Mouse (Mus musculus) myocyte (in vitro differentiated cells): Measurements from ENCODE around the gene Lekr1. TPM values are rescaled to one million over a fixed set of nuclear protein-coding genes. Genes with fewer than 3 reads are reported as not detected.
A peak's percentile ranks its signal among the peaks of the same experiment; 100 is the strongest.

Experiments used
- H3K27me3 ChIP-seq: one replicate; pipeline ENCODE4 v1.6.1; 2011; ENCODE audit not compliant: control insufficient read depth, insufficient read depth, insufficient read length
- H3K36me3 ChIP-seq: one replicate; pipeline ENCODE4 v1.6.1; 2011; ENCODE audit not compliant: control insufficient read depth, insufficient read depth
- H3K4me2 ChIP-seq: one replicate; pipeline ENCODE4 v1.6.1; 2011; ENCODE audit warnings: low read depth, control low read depth
- H3K4me3 ChIP-seq: one replicate; pipeline ENCODE4 v1.5.1; 2011; ENCODE audit warnings: mild to moderate bottlenecking, control low read depth, moderate library complexity
- H3K79me2 ChIP-seq: one replicate; pipeline ENCODE4 v1.6.1; 2011; ENCODE audit not compliant: control insufficient read depth, insufficient read depth
- H3ac ChIP-seq: one replicate; pipeline ENCODE4 v1.6.1; 2011; ENCODE audit not compliant: control insufficient read depth, insufficient read length
- CEBPB ChIP-seq: IDR thresholded peaks from 2 replicates; pipeline ENCODE4 v1.6.1; 2011; ENCODE audit warnings: mild to moderate bottlenecking, moderate library complexity; ENCODE audit not compliant: poor library complexity, insufficient read depth, severe bottlenecking
- E2F4 ChIP-seq: IDR thresholded peaks from one replicate; pipeline ENCODE4 v1.6.1; 2011; ENCODE audit warnings: mild to moderate bottlenecking, control low read depth, moderate library complexity; ENCODE audit not compliant: insufficient read depth
- MAX ChIP-seq: IDR thresholded peaks from one replicate; pipeline ENCODE4 v1.6.1; 2011; ENCODE audit warnings: low read depth, mild to moderate bottlenecking, control low read depth
- MYOD1 ChIP-seq, 3 experiments: IDR thresholded peaks; one replicate each; pipeline ENCODE4 v1.6.1; 2011; ENCODE audit warnings: control low read depth in 2 of 3, low read depth in 2 of 3, mild to moderate bottlenecking in 2 of 3, moderate library complexity in 1 of 3; ENCODE audit not compliant: insufficient read length in 2 of 3, control insufficient read depth in 1 of 3
- MYOG ChIP-seq, 3 experiments: IDR thresholded peaks; one replicate each; pipeline ENCODE4 v1.6.1; 2011; ENCODE audit warnings: control low read depth in 2 of 3, low read depth in 2 of 3, mild to moderate bottlenecking in 2 of 3; ENCODE audit not compliant: insufficient read length in 2 of 3, control insufficient read depth in 1 of 3, insufficient read depth in 1 of 3
- POLR2A ChIP-seq: IDR thresholded peaks from one replicate; pipeline ENCODE4 v1.6.1; 2011; ENCODE audit warnings: low read depth, mild to moderate bottlenecking, control low read depth, moderate library complexity; ENCODE audit not compliant: insufficient read length
- POLR2AphosphoS2 ChIP-seq: IDR thresholded peaks from one replicate; pipeline ENCODE4 v1.6.1; 2011; ENCODE audit warnings: low read depth, control low read depth; ENCODE audit not compliant: insufficient read length
- REST ChIP-seq: IDR thresholded peaks from one replicate; pipeline ENCODE4 v1.6.1; 2011; ENCODE audit warnings: mild to moderate bottlenecking, control low read depth, moderate library complexity; ENCODE audit not compliant: insufficient read depth, insufficient read length
- SRF ChIP-seq: IDR thresholded peaks from one replicate; pipeline ENCODE4 v1.6.1; 2011; ENCODE audit warnings: low read depth; ENCODE audit not compliant: control insufficient read depth, insufficient read length
- TCF12 ChIP-seq: IDR thresholded peaks from one replicate; pipeline ENCODE4 v1.6.1; 2011; ENCODE audit warnings: mild to moderate bottlenecking, control low read depth; ENCODE audit not compliant: poor library complexity, insufficient read depth, severe bottlenecking
- TCF3 ChIP-seq: IDR thresholded peaks from one replicate; pipeline ENCODE4 v1.6.1; 2011; ENCODE audit warnings: low read depth, control low read depth; ENCODE audit not compliant: insufficient read length
- USF1 ChIP-seq: IDR thresholded peaks from one replicate; pipeline ENCODE4 v1.6.1; 2011; ENCODE audit warnings: low read depth, mild to moderate bottlenecking, control low read depth, moderate library complexity
- polyA plus RNA-seq: library from polyadenylated mRNA; unstranded; fragments of >200 nt; fragmentation: generic; extraction: Trizol; gene quantifications from one replicate; pipeline ENCODE4 v1.2.1, GENCODE M21; 2012; ENCODE audit warnings: missing spikeins

Lekr1 gene
- polyA plus RNA-seq, 1 experiment: 0.65 TPM

- no peak for TF ChIP-seq POLR2A
- TF ChIP-seq MYOD1 (IDR thresholded peaks at IDR 0.05; ENCODE audit: control insufficient read depth in 1 of 3, insufficient read length in 2 of 3, low read depth in 2 of 3): no peak
- TF ChIP-seq POLR2AphosphoS2: no peak
- no peak for TF ChIP-seq SRF
- TF ChIP-seq REST: no peak
- no peak for TF ChIP-seq MYOG (IDR thresholded peaks at IDR 0.05; ENCODE audit: control insufficient read depth in 1 of 3, insufficient read depth in 1 of 3, insufficient read length in 2 of 3, low read depth in 2 of 3)
- TF ChIP-seq E2F4: no peak
- TF ChIP-seq CEBPB: no peak
- no peak for TF ChIP-seq TCF3
- TF ChIP-seq MAX: no peak
- H3ac ChIP-seq: no peak overlapping the region
- no peaks in the 10 kb centered on the region for H3K36me3 ChIP-seq
- no peak overlapping the region for H3K4me3 ChIP-seq
- no peaks in the 10 kb centered on the region for H3K79me2 ChIP-seq
- H3K4me2 ChIP-seq: no peak overlapping the region
- H3K27me3 ChIP-seq: no peaks in the 10 kb centered on the region
Measured at GRCm38 (mm10) chr3:65656451-65656850, 9.6 kb upstream of the Lekr1 start.

GRCm38 (mm10) chr3:65656902-65657660, 8.9 kb upstream of the Lekr1 start:
- no peak for TF ChIP-seq TCF3
- no peak for TF ChIP-seq TCF12
- no peak for TF ChIP-seq POLR2A
- no peak for TF ChIP-seq REST
- TF ChIP-seq USF1: no peak
- TF ChIP-seq CEBPB: no peak
- no peak for TF ChIP-seq MYOD1 (IDR thresholded peaks at IDR 0.05; ENCODE audit: control insufficient read depth in 1 of 3, insufficient read length in 2 of 3, low read depth in 2 of 3)
- no peak overlapping the region for H3K4me3 ChIP-seq
- no peaks in the 10 kb centered on the region for H3K79me2 ChIP-seq
- H3K4me2 ChIP-seq: no peak overlapping the region
- H3K36me3 ChIP-seq: no peaks in the 10 kb centered on the region
- H3ac ChIP-seq: no peak overlapping the region
- H3K27me3 ChIP-seq: no peaks in the 10 kb centered on the region

- Histone ChIP-seq H3K4me3 (peak overlapping the region; percentile 64), H3K79me2 (no peaks in the 10 kb centered on the region), H3K27me3 (no peaks in the 10 kb centered on the region), H3ac (peak overlapping the region; percentile 12), H3K36me3 (no peaks in the 10 kb centered on the region), H3K4me2 (peak overlapping the region; percentile 91)
- TF ChIP-seq MYOG (IDR thresholded peaks at IDR 0.05; ENCODE audit: control insufficient read depth in 1 of 3, insufficient read depth in 1 of 3, insufficient read length in 2 of 3, low read depth in 2 of 3) (no peak), TCF12 (no peak), REST (no peak), POLR2AphosphoS2 (no peak), CEBPB (no peak), MYOD1 (IDR thresholded peaks at IDR 0.05; ENCODE audit: control insufficient read depth in 1 of 3, insufficient read length in 2 of 3, low read depth in 2 of 3) (no peak), SRF (no peak)
Measured at GRCm38 (mm10) chr3:65658081-65658612, 7.9 kb upstream of the Lekr1 start.

- no peaks in the 10 kb centered on the region for H3K27me3 ChIP-seq
- TF ChIP-seq REST (no peak), E2F4 (no peak), TCF12 (no peak), POLR2A (peak; percentile 76), CEBPB (no peak), MYOG (IDR thresholded peaks at IDR 0.05; ENCODE audit: control insufficient read depth in 1 of 3, insufficient read depth in 1 of 3, insufficient read length in 2 of 3, low read depth in 2 of 3) (peak in 2 of 3 experiments; percentile 22 to 61), POLR2AphosphoS2 (peak; percentile 35), USF1 (no peak), MYOD1 (IDR thresholded peaks at IDR 0.05; ENCODE audit: control insufficient read depth in 1 of 3, insufficient read length in 2 of 3, low read depth in 2 of 3) (peak in 2 of 3 experiments; percentile 36 to 66), TCF3 (peak; percentile 15), MAX (no peak), SRF (no peak)
- peak overlapping the region; percentile 12 for H3ac ChIP-seq
- no peaks in the 10 kb centered on the region for H3K79me2 ChIP-seq
- H3K4me2 ChIP-seq: peak overlapping the region; percentile 91
- H3K36me3 ChIP-seq: no peaks in the 10 kb centered on the region
- H3K4me3 ChIP-seq: peak overlapping the region; percentile 64
Measured at GRCm38 (mm10) chr3:65658721-65659619, 7.1 kb upstream of the Lekr1 start.
